Mouse (Mus musculus): Measurements from ENCODE around the gene Stk39.

- TF ChIP-seq CTCF (IDR thresholded peaks at IDR 0.05; ENCODE audit: insufficient read depth, low read depth, low read length) (no peak), POLR2A (IDR thresholded peaks at IDR 0.05; ENCODE audit: insufficient read depth, low read depth, low read length) (no peak)
Measured at GRCm38 (mm10) chr2:68378319-68378718, 93.7 kb downstream of the Stk39 start.

Data from olfactory bulb, adult 2 months (tissue).